Mouse (Mus musculus) limb, embryonic 14.5 days (tissue): Measurements from ENCODE around the gene Gm28043. TPM values are rescaled to one million over a fixed set of nuclear protein-coding genes. Genes with fewer than 3 reads are reported as not detected.

Experiments
- ATAC-seq: fragments of 200-750 bp; cut with Nextera tagmentation; 2 replicates; pipeline ENCODE4 v1.8.0; 2017; ENCODE audit warnings: low read depth, moderate number of reproducible peaks, moderate TSS enrichment; ENCODE audit not compliant: low FRiP score
- DNase-seq: peaks from one replicate; pipeline ENCODE4 v3.0.0-alpha.2; 2015; ENCODE audit warnings: low spot score
- H3K27ac ChIP-seq: fragments of 300-500 bp; sonication (generic); replicated peaks from 2 replicates; pipeline ENCODE4 v1.5.1; 2014; ENCODE audit warnings: low read depth, mild to moderate bottlenecking, low read length, moderate library complexity, mixed read lengths
- H3K27me3 ChIP-seq: fragments of 300-500 bp; sonication (generic); 2 replicates; pipeline ENCODE4 v1.6.1; 2014; ENCODE audit warnings: low read length, mixed read lengths; ENCODE audit not compliant: control insufficient read depth, insufficient read depth
- H3K36me3 ChIP-seq: fragments of 300-500 bp; sonication (generic); 2 replicates; pipeline ENCODE4 v1.6.1; 2014; ENCODE audit warnings: mild to moderate bottlenecking, low read length, moderate library complexity, mixed read lengths; ENCODE audit not compliant: control insufficient read depth, insufficient read depth
- H3K4me1 ChIP-seq: fragments of 300-500 bp; sonication (generic); 2 replicates; pipeline ENCODE4 v1.6.1; 2014; ENCODE audit warnings: antibody characterized with exemption, low read length, mixed read lengths; ENCODE audit not compliant: control insufficient read depth, insufficient read depth
- H3K4me2 ChIP-seq: fragments of 300-500 bp; sonication (generic); replicated peaks from 2 replicates; pipeline ENCODE4 v1.6.1; 2014; ENCODE audit warnings: low read depth, mild to moderate bottlenecking, low read length, moderate library complexity; ENCODE audit not compliant: severe bottlenecking
- H3K4me3 ChIP-seq: fragments of 300-500 bp; sonication (generic); replicated peaks from 2 replicates; pipeline ENCODE4 v1.5.1; 2014; ENCODE audit warnings: low read length
- H3K9ac ChIP-seq: fragments of 300-500 bp; sonication (generic); 2 replicates; pipeline ENCODE4 v1.6.1; 2014; ENCODE audit warnings: mild to moderate bottlenecking, low read depth, low read length, moderate library complexity; ENCODE audit not compliant: severe bottlenecking
- H3K9me3 ChIP-seq: fragments of 300-500 bp; sonication (generic); 2 replicates; pipeline ENCODE4 v1.6.1; 2016; ENCODE audit warnings: low read length; ENCODE audit not compliant: control insufficient read depth
- POLR2A ChIP-seq: fragments of 200-500 bp; IDR thresholded peaks from 2 replicates; pipeline ENCODE4 v1.8.0; 2012; ENCODE audit warnings: inconsistent platforms, mild to moderate bottlenecking, moderate library complexity, borderline replicate concordance; ENCODE audit not compliant: insufficient read depth, insufficient read length; ENCODE audit errors: extremely low read depth
- WGBS: fragments of 180-500 bp; shearing (Covaris S2); extraction: QIAGEN DNeasy Blood & Tissue Kit; methylation state at CpG from one replicate; pipeline ENCODE4 v1.1.7; 2014; 5-methylcytosine and 5-hydroxymethylcytosine counted together
- polyA plus RNA-seq, 2 experiments: library from polyadenylated mRNA; depleted of rRNA in 1 of 2; stranded (reverse) in 1 of 2; unstranded in 1 of 2; fragments of >200 nt; fragmentation: Nextera tagmentation in 1 of 2; extraction: Ambion mirVana in 1 of 2; gene quantifications; 2 replicates each; pipeline versions ENCODE4 v1.2.1 to v1.2.3; 2012 to 2014

Gene Gm28043
- polyA plus RNA-seq, 2 experiments, result 2.8 to 3.5 TPM

DNA sequence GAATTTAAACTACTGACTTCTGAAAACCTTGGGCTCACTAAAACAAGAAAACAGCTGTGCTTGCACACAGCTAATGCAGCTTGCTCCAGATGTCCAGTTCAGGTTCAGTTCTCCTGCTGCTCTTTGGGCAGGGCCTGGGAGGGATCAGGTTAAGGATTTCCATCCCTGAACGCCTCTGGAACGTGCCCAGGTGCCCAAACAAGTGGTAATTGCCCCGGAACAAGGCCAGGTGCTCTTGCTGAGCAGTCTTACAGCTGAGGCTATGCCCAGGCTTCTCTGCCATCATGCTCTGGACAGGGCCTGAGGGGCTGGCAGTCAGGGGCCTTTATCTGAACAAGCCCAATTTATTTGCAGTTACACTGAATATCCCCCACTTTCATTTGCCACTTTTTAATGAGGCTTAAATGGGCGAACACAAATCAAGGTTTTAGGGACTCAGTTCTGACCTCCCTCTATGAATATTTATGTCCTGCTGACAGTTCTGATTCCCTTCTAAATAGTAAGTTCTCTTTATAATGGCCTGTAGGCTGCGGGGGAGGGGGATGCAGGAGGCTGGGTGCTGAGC, 92.4 kb downstream of the Gm28043 start:
- Histone ChIP-seq H3K27ac (no peak overlapping the region), H3K9me3 (no peaks in the 10 kb centered on the region), H3K9ac (no peak overlapping the region), H3K27me3 (no peaks in the 10 kb centered on the region), H3K4me1 (peaks cover 30% of the 10 kb centered on the region), H3K36me3 (peaks cover 31% of the 10 kb centered on the region), H3K4me2 (no peak overlapping the region), H3K4me3 (no peak overlapping the region)
- 35% methylated on average over 5 of the region's 5 CpGs for WGBS
- ATAC-seq (no peak), DNase-seq (no peak)
- TF ChIP-seq POLR2A, result no peak

GRCm38 (mm10) chr17:29708783-29709182, 94.1 kb downstream of the Gm28043 start:
- Histone ChIP-seq H3K4me3 (no peak overlapping the region), H3K4me2 (no peak overlapping the region), H3K27me3 (no peaks in the 10 kb centered on the region), H3K9ac (no peak overlapping the region), H3K36me3 (peaks cover 14% of the 10 kb centered on the region), H3K9me3 (no peaks in the 10 kb centered on the region), H3K27ac (no peak overlapping the region), H3K4me1 (peaks cover 35% of the 10 kb centered on the region)
- TF ChIP-seq POLR2A, result no peak
- WGBS, result 75% methylated on average over 5 of the region's 5 CpGs
- ATAC-seq (no peak), DNase-seq (no peak)

DNA sequence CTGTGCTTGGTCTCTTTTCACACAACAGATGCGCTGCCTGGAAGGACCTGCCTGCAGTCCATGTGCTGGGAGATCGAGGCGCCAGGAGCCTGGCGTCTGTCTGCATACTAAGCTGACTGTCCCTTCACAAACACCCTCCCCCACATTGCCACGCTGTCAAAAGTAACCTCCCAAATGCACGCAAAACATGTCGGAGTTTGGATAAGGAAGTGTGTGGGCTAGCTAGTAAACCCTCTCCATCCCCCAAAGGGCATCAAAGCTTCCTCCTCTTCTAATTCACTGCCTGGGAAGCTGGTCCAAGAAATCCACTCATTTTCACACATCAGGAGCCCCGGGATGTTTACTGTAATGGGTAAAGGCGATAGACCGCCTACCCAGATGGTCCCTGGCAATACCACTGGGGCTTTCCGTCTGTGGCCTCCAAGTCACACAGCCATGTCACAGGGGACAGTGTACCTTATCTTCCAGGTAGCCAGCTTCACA, 95.9 kb downstream of the Gm28043 start:
- no peak for TF ChIP-seq POLR2A
- H3K36me3 ChIP-seq, result peaks cover 3% of the 10 kb centered on the region; the same call in 1 of the 2 replicates
- H3K9me3 ChIP-seq, result no peaks in the 10 kb centered on the region
- ATAC-seq (no peak), DNase-seq (no peak)
- H3K4me2 ChIP-seq, result no peak overlapping the region
- 50% methylated on average over 11 of the region's 11 CpGs for WGBS
- H3K27ac ChIP-seq, result no peak overlapping the region
- H3K27me3 ChIP-seq, result no peaks in the 10 kb centered on the region
- H3K4me3 ChIP-seq, result no peak overlapping the region
- H3K9ac ChIP-seq, result no peak overlapping the region
- peaks cover 35% of the 10 kb centered on the region for H3K4me1 ChIP-seq

DNA sequence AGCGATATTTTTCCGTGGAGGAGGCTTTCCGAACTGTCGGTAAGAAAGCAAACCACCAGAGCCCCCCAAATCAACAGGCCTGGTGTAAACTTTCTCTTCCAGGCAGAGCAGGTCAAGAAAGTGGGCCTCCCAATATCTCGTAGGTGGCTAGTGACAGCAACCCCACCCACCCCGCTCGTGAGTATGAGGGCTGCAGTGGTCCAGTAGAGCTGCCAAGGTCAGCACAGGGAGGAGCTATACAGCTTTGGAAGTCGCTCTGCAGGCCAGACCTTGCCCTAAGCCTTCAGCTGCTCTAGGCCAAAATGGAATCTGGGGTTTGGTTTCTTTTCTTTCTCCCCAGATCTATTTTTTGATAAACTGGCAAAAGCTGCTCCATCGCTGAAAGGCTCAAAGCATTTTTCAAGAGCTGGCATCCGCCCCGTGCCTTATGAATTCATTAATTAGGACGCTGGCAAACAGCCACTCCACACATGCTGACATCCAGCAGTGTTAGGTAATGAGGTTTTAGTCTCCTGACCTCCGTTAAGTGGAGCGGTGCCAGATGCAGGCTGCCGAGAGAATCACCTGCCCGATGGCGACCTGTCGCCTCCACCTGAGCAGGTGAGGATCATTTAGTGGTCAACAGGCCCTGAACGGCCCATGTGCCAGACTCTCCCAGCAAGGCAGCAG, 96.5 kb downstream of the Gm28043 start:
- ATAC-seq (no peak), DNase-seq (peak; percentile 48)
- no peaks in the 10 kb centered on the region for H3K36me3 ChIP-seq
- no peak overlapping the region for H3K9ac ChIP-seq
- H3K27me3 ChIP-seq, result no peaks in the 10 kb centered on the region
- no peak for TF ChIP-seq POLR2A
- H3K4me1 ChIP-seq, result peaks cover 39% of the 10 kb centered on the region
- H3K4me3 ChIP-seq, result no peak overlapping the region
- H3K4me2 ChIP-seq, result no peak overlapping the region
- no peaks in the 10 kb centered on the region for H3K9me3 ChIP-seq
- no peak overlapping the region for H3K27ac ChIP-seq
- 39% methylated on average over 19 of the region's 19 CpGs for WGBS

DNA sequence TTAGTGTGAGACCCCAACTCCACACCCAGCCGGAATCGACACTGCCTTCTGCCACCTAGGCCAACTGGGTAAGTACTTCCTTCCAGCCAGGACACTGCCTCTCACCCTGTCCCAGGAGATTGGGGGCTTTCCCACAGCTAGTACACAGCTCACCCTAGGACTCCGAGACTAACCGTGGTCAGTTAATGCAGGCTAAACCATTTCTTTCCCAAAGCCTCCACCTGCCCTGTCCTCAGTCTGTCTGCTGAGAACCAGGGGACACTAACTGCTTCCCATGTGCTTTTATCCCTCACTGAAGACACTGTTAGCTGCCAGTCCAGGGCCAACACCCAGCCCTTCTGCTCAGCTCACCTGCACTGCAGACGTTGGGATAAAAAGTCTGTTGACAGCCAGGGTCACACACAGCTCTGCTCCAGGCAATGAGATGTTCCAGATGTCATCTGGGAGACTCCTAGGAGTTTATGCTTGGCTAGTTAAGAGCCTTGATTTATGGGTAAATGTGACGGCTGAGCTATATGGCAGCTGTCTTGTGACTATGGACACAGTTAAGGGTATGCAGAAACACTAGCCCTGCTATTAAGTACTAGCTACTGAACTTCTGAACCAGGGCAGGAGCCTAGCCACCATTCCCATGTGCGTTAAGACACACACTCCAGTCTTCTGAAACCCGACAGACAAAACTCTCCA, 97.2 kb downstream of the Gm28043 start:
- no peak for ATAC-seq
- H3K4me1 ChIP-seq, result peaks cover 41% of the 10 kb centered on the region
- H3K9ac ChIP-seq, result no peak overlapping the region
- DNase-seq, result peak; percentile 27
- no peak overlapping the region for H3K27ac ChIP-seq
- no peak for TF ChIP-seq POLR2A
- 47% methylated on average over 8 of the region's 8 CpGs for WGBS
- no peak overlapping the region for H3K4me2 ChIP-seq
- H3K36me3 ChIP-seq, result no peaks in the 10 kb centered on the region
- H3K27me3 ChIP-seq, result no peaks in the 10 kb centered on the region
- H3K9me3 ChIP-seq, result no peaks in the 10 kb centered on the region
- H3K4me3 ChIP-seq, result no peak overlapping the region
